Mouse (Mus musculus) layer of hippocampus, postnatal 25 days (tissue): ENCODE measurements at regions not wholly inside any gene's neighbourhood (a gene's known extent, or its start where the extent isn't known, plus 50 kb on each side); places are given as distances from the start of the nearest gene placed in this dataset.

Experiments used
- DNase-seq, 2 experiments: peaks; one replicate each; pipeline ENCODE4 v3.0.0; 2022; ENCODE audit warnings: mixed read lengths in 2 of 2, low spot score in 1 of 2; ENCODE audit errors: extremely low spot score in 1 of 2

DNA sequence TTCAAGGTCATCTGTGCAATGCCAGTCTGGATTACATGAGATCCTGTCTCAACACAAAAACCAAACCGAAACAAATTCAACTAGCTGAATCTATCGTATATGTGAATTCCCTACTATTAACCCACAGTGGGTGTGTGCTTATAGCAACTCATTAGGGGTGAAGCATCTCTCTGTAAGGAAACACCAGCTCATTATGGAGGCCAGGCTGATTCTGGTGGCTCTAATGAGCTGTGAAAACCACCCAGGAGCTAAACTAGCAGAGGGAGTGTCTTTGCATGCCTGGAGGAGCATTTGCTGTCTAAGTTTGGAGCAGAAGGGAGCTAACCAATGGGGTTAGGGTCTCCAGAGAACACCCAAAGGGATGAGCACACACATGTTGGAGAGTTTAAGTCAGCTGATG is 54.1 kb upstream of the Adamts2 start:
- no peak for DNase-seq

GRCm38 (mm10) chr11:50546456-50547144 is 55.3 kb upstream of the Adamts2 start:
- peak in 1 of 2 experiments; percentile 45 for DNase-seq

- DNase-seq: no peak
These were observed 56.5 kb upstream of the Adamts2 start for GRCm38 (mm10) chr11:50545421-50545820.

DNA sequence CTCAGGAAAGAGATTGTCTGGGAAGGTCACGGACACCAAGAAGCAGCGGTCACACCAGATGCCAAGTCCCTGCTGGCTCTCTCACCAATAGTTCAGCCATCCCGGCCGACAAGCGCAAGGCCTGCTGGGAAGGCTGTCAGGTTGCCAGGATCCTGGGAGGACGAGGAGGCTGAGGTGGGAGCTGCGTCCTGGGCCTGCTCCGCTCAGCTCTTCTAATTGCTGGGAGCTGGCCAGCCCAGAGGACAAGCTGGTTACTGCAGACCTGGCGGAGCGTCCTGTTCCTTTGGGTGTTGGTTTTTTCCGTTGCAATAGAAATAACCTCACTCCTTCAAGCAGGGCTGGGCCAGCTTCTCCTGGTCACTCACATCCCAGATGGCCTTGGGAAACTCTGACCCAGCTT is 61.7 kb upstream of the Adamts2 start:
- no peak for DNase-seq

GRCm38 (mm10) chr11:50534266-50534665 is 67.6 kb upstream of the Adamts2 start:
- no peak for DNase-seq

GRCm38 (mm10) chr11:50527923-50528322 is 74.0 kb upstream of the Adamts2 start:
- no peak for DNase-seq

GRCm38 (mm10) chr11:50520162-50520561 is 81.7 kb upstream of the Adamts2 start:
- DNase-seq: no peak

DNA sequence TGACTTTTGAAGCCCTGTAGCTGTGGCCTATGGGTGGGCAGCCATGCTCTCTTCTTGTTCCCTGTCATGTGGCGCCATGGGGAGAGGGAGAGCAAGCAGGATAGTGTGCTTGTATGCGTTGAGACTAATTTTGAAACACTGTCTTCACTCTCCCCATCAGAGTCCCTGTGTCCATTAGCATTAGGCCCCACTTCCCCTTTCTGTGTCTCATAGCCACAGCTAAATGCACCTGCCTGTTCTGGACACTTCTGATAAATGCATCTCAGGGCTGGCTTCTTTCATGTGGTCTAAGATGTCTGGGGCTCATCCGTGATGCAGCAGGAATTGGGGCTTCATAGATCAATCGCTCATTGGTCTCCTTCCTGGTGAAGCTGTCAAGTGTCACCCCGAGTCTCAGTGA is 77.0 kb upstream of the Rufy1 start:
- no peak for DNase-seq

GRCm38 (mm10) chr11:50507498-50507824 is 76.5 kb upstream of the Rufy1 start:
- DNase-seq: no peak

DNA sequence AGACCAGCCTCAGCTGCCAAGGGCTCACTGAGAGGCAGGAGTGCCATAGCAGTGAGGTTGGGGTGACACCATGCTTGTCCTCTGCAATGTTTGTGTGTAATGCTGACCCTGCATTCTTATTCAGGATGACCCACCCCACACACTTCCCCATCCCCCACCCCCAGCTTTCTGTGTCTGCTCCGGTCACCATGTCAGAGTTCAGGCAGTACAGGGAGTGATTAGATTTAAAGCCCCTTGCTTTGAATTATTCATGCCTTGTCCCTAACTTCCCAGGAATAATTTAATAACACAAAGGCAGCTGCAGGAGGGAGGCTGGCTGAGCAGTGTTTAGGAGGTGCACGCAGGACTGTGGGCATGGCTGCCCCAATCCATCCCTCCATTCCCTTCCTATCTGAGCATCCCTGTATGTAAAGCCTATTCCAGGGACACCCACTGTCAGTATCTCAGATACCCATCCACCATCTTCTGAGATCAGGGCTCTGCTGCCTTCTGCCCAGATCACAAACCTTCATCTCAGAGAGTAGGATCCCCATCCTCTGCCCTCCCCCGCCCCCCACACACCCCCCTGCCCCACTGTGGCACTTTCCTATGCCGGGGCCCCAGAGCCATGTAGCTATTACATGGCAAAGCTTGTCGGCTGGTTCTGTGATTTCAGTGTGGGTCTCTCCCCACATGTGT is 76.0 kb upstream of the Rufy1 start:
- no peak for DNase-seq

DNA sequence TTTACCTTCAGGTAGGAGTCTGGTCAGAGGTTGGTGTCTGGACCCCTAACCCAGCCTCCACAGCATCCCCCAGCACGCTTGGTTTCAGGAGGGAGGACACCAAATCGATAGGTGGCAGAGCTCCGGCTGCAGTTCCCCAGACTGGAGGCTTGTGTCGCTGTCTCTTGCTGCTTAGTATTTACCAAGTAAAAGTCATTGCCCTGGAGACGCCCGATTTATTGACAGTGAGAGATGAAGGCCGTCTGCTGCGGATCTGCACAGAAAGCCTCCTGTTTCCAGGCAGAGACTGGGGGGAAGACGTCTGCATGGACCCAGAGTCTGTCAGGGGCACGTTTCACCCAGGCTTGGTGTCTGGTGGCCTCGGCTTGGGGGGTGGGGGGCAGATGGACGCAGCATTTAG is 70.4 kb upstream of the Rufy1 start:
- no peak for DNase-seq

DNA sequence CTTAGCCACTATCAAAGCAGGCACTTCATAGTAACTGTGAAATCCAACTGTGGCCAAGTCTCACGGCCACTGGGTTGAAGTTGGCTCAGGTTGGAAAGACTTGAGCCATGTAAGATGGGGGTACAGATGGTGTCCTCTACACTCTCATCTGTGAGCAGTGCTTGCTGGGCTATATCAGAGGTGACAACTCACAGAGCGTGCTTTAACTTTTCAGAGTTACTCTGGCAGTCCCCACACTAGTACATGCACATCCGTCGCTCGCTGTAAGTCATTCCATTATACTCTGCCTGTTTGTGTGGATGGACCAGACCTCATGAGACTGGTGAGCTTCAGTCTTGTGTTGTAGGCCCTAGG is 62.2 kb upstream of the Rufy1 start:
- no peak for DNase-seq

- DNase-seq: no peak
These were observed 61.6 kb upstream of the Rufy1 start for GRCm38 (mm10) chr11:50492399-50493122.

DNA sequence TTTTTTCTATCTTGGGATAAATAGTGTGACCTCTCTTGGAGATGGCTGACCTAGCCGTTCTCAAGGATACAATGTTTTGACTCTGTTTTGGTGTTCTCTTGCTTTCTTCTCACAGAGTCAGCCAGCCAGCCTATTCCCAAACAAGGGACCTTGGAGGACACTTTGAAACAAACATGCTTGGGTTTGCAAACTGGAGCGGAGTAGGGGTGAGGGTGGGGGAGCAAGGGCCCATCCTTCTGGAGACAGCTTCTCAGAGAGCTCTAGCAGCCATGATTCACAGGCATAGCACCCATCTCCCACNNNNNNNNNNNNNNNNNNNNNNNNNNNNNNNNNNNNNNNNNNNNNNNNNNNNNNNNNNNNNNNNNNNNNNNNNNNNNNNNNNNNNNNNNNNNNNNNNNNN is 52.9 kb upstream of the Rufy1 start:
- no peak for DNase-seq

DNA sequence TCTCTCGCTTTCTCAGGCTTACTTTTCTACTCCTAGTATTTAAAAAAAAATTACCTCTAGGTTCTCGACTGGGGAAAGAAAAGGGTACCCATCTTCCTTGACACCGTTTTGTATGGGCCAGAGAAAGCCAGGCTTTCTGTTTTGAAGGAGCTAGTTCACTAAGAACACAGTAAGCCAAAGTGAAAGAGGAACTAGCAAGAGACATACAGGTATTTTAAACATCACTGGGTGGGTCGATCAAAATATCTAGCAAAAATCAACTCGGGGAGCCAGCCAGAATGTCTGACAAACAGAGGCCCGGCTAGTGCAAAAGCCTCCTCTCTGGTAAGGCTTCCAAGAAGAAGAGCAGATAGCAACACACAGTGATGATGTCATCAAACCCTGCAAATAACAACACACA is 52.2 kb upstream of the Rufy1 start:
- DNase-seq: no peak

GRCm38 (mm10) chr11:50482607-50483006 is 51.7 kb upstream of the Rufy1 start:
- DNase-seq: no peak
